Mouse (Mus musculus) midbrain, embryonic 12.5 days (tissue): Measurements from ENCODE around the gene Tifab. TPM values are rescaled to one million over a fixed set of nuclear protein-coding genes. Genes with fewer than 3 reads are reported as not detected.

Source experiments
- ATAC-seq: fragments of 200-750 bp; cut with Nextera tagmentation; 2 replicates; pipeline ENCODE4 v1.8.0; 2017; ENCODE audit warnings: low read depth, moderate TSS enrichment, moderate library complexity; ENCODE audit not compliant: low FRiP score
- H3K27ac ChIP-seq: fragments of 300-500 bp; sonication (generic); replicated peaks from 2 replicates; pipeline ENCODE4 v1.5.1; 2016; ENCODE audit warnings: mild to moderate bottlenecking
- H3K27me3 ChIP-seq: fragments of 300-500 bp; sonication (generic); 2 replicates; pipeline ENCODE4 v1.6.1; 2016; ENCODE audit warnings: mild to moderate bottlenecking
- H3K36me3 ChIP-seq: fragments of 300-500 bp; sonication (generic); 2 replicates; pipeline ENCODE4 v1.6.1; 2016
- H3K4me1 ChIP-seq: fragments of 300-500 bp; sonication (generic); 2 replicates; pipeline ENCODE4 v1.6.1; 2016
- H3K4me2 ChIP-seq: fragments of 300-500 bp; sonication (generic); replicated peaks from 2 replicates; pipeline ENCODE4 v1.6.1; 2016; ENCODE audit warnings: mild to moderate bottlenecking, moderate library complexity
- H3K4me3 ChIP-seq: fragments of 300-500 bp; sonication (generic); 2 replicates; pipeline ENCODE4 v1.5.1; 2016; ENCODE audit warnings: mild to moderate bottlenecking
- H3K9ac ChIP-seq: fragments of 300-500 bp; sonication (generic); replicated peaks from 2 replicates; pipeline ENCODE4 v1.6.1; 2016; ENCODE audit warnings: mild to moderate bottlenecking, moderate library complexity
- H3K9me3 ChIP-seq: fragments of 300-500 bp; sonication (generic); 2 replicates; pipeline ENCODE4 v1.6.1; 2016; ENCODE audit warnings: mild to moderate bottlenecking
- WGBS: fragments of 180-500 bp; shearing (Covaris S2); methylation state at CpG from one replicate; pipeline ENCODE4 v1.1.7; 2016; 5-methylcytosine and 5-hydroxymethylcytosine counted together
- polyA plus RNA-seq: library from polyadenylated mRNA; unstranded; fragments of >200 nt; fragmentation: Nextera tagmentation; extraction: Ambion mirVana; gene quantifications from 2 replicates; pipeline ENCODE4 v1.2.1, GENCODE M21; 2016

Gene Tifab
- polyA plus RNA-seq, 1 experiment from 2014 or later, result 1.1 TPM

DNA sequence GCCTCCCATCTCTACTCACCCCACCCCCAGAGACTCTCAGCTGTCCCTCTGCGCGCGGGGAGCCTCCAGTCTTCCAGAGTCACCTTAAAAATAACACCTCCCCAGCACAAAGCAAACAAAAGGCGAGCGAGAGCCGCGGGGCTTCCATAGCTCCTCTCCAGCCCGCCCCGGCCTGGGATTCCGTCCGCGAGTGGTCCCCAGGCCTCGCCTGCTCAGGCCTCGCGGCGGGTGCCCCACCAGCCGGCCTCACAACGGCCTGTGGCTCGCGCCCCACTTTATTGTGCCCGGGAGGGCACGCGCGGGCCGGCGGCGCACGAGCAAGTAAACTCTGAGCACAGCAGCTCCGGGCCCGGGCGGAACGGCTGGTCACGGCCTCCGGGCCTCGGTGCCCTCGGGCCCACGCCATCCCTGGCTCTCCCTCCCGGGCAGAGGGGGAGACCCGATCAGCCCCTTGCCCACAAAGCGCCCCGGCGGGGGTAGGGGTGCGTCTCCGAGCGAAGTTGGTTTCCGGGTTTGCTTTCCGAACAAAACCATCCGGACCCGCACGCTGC, 44.0 kb downstream of the Tifab start:
- H3K4me3 ChIP-seq, result peak overlapping the region; percentile 86
- ATAC-seq, result peak; percentile 36; the same call in 1 of the 2 replicates
- no peaks in the 10 kb centered on the region for H3K27me3 ChIP-seq
- H3K27ac ChIP-seq, result peak overlapping the region; percentile 85
- 0% methylated on average over 49 of the region's 50 CpGs for WGBS
- peak overlapping the region; percentile 91 for H3K4me2 ChIP-seq
- no peaks in the 10 kb centered on the region for H3K9me3 ChIP-seq
- H3K4me1 ChIP-seq, result peaks cover 32% of the 10 kb centered on the region
- peak overlapping the region; percentile 97 for H3K9ac ChIP-seq
- peaks cover 18% of the 10 kb centered on the region for H3K36me3 ChIP-seq

DNA sequence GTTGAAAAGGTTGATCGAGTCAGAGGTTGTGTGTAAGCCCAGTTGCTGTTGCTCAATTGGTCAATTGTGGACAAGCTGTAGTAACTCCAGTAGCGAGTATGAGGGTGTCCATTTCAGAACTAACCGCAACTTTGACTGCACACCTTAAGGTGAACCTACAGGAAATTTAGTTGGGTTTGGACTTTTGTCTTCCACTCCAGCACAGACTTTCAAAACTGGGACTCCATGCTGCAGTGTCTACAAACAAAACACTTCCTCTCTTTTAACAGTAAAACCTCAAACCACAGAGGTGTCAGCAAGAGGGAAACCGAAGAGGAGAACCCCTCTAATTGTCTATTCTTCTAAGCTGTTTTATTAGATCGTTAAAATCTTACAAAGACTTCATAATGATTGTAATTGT, 44.7 kb downstream of the Tifab start:
- Histone ChIP-seq H3K36me3 (peaks cover 20% of the 10 kb centered on the region), H3K9me3 (no peaks in the 10 kb centered on the region), H3K4me3 (peak overlapping the region; percentile 86), H3K4me1 (peaks cover 32% of the 10 kb centered on the region), H3K9ac (peak overlapping the region; percentile 97), H3K27ac (no peak overlapping the region), H3K4me2 (peak overlapping the region; percentile 91), H3K27me3 (no peaks in the 10 kb centered on the region)
- no peak for ATAC-seq
- WGBS, result 57% methylated on average over 5 of the region's 5 CpGs

DNA sequence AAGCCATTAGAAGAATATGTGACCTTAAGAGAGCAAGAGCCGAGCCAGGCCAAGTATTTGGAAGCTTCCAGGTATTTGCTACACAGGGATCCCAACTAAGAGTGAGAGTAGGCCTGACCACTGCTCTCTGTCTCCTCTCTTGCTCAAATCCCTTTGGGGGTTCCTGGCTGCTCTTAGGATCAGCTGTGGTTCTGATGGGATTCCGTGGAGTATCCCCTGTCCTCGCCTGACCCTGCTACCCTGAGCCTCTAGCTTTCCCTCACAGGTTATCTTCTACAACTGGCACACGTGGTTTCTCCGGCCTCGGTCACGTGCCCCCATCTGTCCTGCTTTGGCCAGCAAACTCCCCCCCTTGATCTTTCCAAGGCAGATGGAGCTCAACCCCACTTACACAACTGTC, 45.7 kb downstream of the Tifab start:
- H3K4me2 ChIP-seq, result peak overlapping the region; percentile 91; the same call in 1 of the 2 replicates
- ATAC-seq, result no peak
- 92% methylated on average over 7 of the region's 7 CpGs for WGBS

DNA sequence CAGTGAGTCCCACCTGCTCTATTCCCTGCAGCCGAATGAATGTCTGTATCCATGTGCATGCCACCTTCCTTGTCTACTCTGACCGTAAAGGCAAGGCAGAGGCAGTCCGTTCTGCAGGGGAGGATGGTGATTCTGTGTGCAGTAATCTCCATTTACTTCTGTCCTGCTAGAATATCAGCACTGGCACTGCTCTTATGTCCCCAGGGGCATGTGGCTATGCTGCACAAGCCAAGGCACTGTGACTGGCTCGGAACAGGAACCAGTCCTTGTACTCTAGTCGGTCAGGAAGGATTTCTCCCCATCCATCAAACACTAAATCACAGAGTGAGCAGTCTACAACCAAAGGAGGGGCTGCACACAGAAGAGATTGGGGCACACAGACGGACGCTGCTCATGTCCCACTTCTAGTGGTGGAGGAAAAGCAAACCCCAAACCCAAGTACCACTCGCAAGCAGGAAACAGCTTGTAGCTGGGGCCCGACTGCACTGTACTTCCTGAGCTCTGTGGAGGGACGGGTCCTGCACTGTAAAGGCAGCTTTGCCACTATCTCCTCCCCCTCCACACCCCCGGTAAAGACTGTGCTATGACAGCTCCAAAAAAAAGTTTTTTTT, 46.3 kb downstream of the Tifab start:
- 88% methylated on average over 11 of the region's 11 CpGs for WGBS
- no peak overlapping the region for H3K9ac ChIP-seq
- H3K4me1 ChIP-seq, result peaks cover 32% of the 10 kb centered on the region
- peaks cover 31% of the 10 kb centered on the region for H3K36me3 ChIP-seq
- H3K27ac ChIP-seq, result no peak overlapping the region
- ATAC-seq, result no peak
- no peaks in the 10 kb centered on the region for H3K27me3 ChIP-seq
- H3K4me2 ChIP-seq, result no peak overlapping the region
- H3K4me3 ChIP-seq, result no peak overlapping the region
- 0 out of 2 replicates have a peak, but pooled peaks cover 2% of the 10 kb centered on the region for H3K9me3 ChIP-seq

More for the DNA sequence above, 45.7 kb downstream of the Tifab start:
- Histone ChIP-seq H3K27ac (no peak overlapping the region), H3K36me3 (peaks cover 26% of the 10 kb centered on the region), H3K9me3 (no peaks in the 10 kb centered on the region), H3K27me3 (no peaks in the 10 kb centered on the region), H3K4me3 (no peak overlapping the region), H3K9ac (0 out of 2 replicates have a peak overlapping the region, but pooled peaks have one; percentile 20), H3K4me1 (peaks cover 32% of the 10 kb centered on the region)

DNA sequence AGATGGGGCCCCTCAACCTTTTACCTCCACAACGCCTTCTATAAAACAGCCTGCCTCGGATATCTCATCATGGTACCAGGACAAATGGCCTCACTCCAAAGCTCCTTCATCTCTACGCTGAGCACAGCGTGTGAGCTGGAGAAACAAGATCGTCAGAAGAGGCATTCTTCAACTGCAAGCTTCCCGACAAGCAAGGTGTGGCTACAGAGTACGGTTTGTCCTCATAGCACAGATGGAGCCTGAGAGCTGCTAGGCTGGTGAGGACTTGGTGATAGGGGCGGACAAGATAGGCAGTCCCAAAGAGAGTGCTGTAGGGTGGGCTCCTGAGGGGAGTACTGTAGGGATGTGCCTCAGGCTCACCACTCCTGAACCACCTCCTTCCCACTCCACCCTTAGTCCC, 48.1 kb downstream of the Tifab start:
- H3K27me3 ChIP-seq, result no peaks in the 10 kb centered on the region
- 0 out of 2 replicates have a peak, but pooled peaks cover 2% of the 10 kb centered on the region for H3K9me3 ChIP-seq
- 93% methylated on average over 8 of the region's 8 CpGs for WGBS
- no peak for ATAC-seq
- peaks cover 50% of the 10 kb centered on the region for H3K36me3 ChIP-seq
- H3K4me1 ChIP-seq, result peaks cover 23% of the 10 kb centered on the region
- no peak overlapping the region for H3K4me3 ChIP-seq
- no peak overlapping the region for H3K4me2 ChIP-seq
- H3K27ac ChIP-seq, result no peak overlapping the region
- H3K9ac ChIP-seq, result no peak overlapping the region

DNA sequence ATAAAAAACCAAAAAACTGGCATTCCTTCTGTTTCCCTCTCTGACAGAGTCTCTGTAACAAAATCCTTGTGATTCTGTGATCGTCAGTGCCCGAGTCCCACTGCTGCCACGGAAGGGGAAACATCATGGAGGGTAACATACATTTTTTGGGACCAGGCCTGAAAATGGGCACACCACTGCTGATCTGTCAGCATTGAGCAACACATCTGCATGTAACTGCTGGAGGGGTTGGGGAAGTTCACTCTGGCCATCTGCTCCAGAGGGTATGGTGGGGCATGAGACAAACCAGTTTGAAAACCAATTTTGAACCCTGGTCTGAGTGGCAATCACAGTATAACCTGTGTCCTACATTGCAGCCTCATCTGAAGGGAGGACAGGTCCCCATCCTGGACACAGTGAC, 49.1 kb downstream of the Tifab start:
- WGBS, result 96% methylated on average over 3 of the region's 3 CpGs
- Histone ChIP-seq H3K9me3 (0 out of 2 replicates have a peak, but pooled peaks cover 2% of the 10 kb centered on the region), H3K36me3 (peaks cover 59% of the 10 kb centered on the region), H3K4me2 (no peak overlapping the region), H3K4me3 (no peak overlapping the region), H3K4me1 (peaks cover 23% of the 10 kb centered on the region), H3K27me3 (no peaks in the 10 kb centered on the region), H3K9ac (no peak overlapping the region), H3K27ac (no peak overlapping the region)
- no peak for ATAC-seq

DNA sequence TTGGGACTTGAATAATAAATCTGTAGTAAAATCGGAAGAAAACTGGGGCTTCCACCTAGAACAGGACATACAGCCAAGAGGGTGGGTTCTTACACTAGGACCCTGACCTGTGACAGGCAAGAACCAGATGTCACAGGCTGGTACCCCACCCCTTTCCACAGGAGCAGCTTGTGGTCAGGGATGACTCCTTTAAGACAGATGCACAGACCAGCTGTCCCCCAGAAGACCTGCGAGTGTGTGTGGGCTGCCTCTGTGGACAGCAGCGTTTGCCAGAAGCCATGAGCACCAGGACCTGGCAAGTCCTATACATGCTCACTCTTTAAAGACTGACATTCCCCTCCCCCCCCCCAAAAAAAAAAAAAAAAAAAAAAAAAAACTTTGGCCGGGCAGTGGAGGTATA, 49.7 kb downstream of the Tifab start:
- ATAC-seq, result no peak

DNA sequence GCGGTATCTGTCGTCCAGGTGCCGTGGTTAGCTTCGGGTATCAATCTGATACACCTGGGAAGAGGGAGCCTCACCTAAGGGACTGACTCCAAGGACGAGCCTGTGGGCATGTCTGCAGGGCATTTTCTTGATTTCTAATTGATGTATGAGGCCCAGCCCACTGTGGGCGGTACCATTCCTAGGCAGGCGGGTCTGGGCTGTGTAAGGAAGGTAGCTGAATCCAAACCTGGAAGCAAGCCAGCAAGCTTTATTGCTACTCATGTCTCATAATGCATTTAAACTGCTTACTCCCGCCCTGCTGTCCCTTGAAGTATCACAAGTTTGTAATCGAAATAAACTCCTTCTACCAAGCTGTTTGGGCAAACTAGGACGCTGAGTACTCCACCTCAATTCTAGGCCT, 53.1 kb downstream of the Tifab start:
- H3K4me3 ChIP-seq, result no peak overlapping the region
- H3K27ac ChIP-seq, result no peak overlapping the region
- H3K9ac ChIP-seq, result no peak overlapping the region
- H3K4me1 ChIP-seq, result no peaks in the 10 kb centered on the region
- H3K27me3 ChIP-seq, result no peaks in the 10 kb centered on the region
- ATAC-seq, result no peak
- 0 out of 2 replicates have a peak, but pooled peaks cover 2% of the 10 kb centered on the region for H3K9me3 ChIP-seq
- H3K36me3 ChIP-seq, result peaks cover 89% of the 10 kb centered on the region
- H3K4me2 ChIP-seq, result no peak overlapping the region
- 95% methylated on average over 10 of the region's 10 CpGs for WGBS

More for the DNA sequence above, 49.7 kb downstream of the Tifab start:
- Histone ChIP-seq H3K4me3 (no peak overlapping the region), H3K36me3 (peaks cover 65% of the 10 kb centered on the region), H3K4me1 (peaks cover 18% of the 10 kb centered on the region), H3K27me3 (no peaks in the 10 kb centered on the region), H3K9me3 (0 out of 2 replicates have a peak, but pooled peaks cover 2% of the 10 kb centered on the region), H3K27ac (no peak overlapping the region), H3K9ac (no peak overlapping the region), H3K4me2 (no peak overlapping the region)
- WGBS, result 94% methylated on average over 4 of the region's 4 CpGs

Other genes starting within 250 kb of the Tifab start
- 584 TPM in 2 replicates for gene H2afy, start 42.5 kb downstream of the Tifab start, polyA plus RNA-seq
- gene Neurog1, start 73.3 kb upstream of the Tifab start, polyA plus RNA-seq, result 38.0 and 38.8 TPM in 2 replicates
- 27.5 and 37.6 TPM in 2 replicates for gene Cxcl14, start 117.7 kb upstream of the Tifab start, polyA plus RNA-seq
- gene Gm3045, start 247.7 kb upstream of the Tifab start, polyA plus RNA-seq, result not detected in 2 replicates